Mouse (Mus musculus) kidney, postnatal 36 days (tissue): ENCODE data around the gene Uap1l1.

Experiments
- DNase-seq, 2 experiments: peaks; one replicate each; pipeline ENCODE4 v3.0.0; 2021 to 2022; ENCODE audit warnings: mixed read lengths in 2 of 2

Uap1l1 gene

DNA sequence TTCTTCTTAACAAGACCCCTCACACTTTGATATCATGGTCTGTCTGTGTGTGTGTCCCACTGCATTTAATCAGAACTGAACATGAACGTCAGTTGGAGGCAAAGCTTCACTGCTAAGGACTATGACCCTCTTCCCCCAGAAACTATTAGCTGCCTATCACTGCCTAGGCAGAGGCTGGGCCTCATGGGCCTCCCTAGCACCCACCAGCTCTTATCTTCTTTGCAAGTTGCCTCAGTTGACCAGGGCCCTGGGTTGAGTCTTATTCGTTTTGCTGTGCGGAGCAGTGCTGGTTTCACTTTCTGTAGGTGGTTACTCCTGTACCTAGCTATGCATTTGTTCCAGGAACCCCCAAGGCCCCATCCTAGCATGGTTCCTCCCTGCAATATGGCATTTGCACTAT, 4.5 kb upstream of the Uap1l1 start:
- no peak for DNase-seq

DNA sequence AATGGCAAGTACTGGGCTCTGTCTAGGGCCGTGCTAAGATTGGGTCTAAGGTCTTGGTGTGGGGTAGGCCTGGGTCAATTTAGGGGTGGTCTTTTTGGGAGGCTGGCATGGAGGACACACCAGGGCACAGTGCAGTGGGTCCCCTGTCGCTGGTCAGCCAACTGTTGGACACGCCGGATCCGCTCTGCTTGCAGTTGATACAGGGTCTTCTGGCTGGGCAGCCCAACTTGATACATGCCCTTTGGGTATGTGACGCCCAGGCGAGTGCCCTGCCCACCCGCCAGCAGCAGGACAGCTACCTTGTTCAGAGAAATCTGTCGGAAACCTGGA, 756 bp downstream of the Uap1l1 start:
- no peak for DNase-seq

- DNase-seq: no peak
Measured at GRCm38 (mm10) chr2:25364313-25364712, 1.2 kb downstream of the Uap1l1 start.

GRCm38 (mm10) chr2:25363478-25364178, 1.9 kb downstream of the Uap1l1 start:
- DNase-seq: peak; percentile 32 to 35

DNA sequence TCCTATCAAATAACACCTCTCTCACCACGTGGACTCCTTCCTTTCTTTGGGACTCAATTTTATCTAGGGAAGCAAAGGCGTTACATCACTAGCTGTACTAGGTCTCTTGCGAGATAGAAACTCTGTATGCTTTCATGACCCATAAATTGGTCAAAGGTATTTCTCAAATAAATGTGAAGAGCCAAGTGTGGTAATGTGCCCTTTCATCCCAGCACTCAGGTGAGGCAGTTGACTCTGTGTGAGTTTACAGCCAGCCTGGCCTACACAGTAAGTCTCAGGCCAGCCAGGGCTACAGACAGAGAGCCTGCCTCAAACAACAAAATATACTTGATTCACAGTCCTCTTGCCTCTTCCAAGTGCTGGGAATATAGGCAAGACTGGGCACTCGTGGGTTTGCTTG, 5.6 kb downstream of the Uap1l1 start:
- DNase-seq: no peak

GRCm38 (mm10) chr2:25356208-25357079, 9.0 kb downstream of the Uap1l1 start, which contains the start of gene Dpp7:
TSS of gene Dpp7 (minus strand) at chr2:25356359.
- DNase-seq: peak; percentile 89 to 91

- DNase-seq: peak in 1 of 2 experiments; percentile 17
Measured at GRCm38 (mm10) chr2:25355419-25356066, 9.9 kb downstream of the Uap1l1 start.

- no peak for DNase-seq
Measured at GRCm38 (mm10) chr2:25354211-25354610, 11.3 kb downstream of the Uap1l1 start.

GRCm38 (mm10) chr2:25350701-25351100, 14.8 kb downstream of the Uap1l1 start:
- DNase-seq: no peak

GRCm38 (mm10) chr2:25349499-25349898, 16.0 kb downstream of the Uap1l1 start:
- no peak for DNase-seq

DNA sequence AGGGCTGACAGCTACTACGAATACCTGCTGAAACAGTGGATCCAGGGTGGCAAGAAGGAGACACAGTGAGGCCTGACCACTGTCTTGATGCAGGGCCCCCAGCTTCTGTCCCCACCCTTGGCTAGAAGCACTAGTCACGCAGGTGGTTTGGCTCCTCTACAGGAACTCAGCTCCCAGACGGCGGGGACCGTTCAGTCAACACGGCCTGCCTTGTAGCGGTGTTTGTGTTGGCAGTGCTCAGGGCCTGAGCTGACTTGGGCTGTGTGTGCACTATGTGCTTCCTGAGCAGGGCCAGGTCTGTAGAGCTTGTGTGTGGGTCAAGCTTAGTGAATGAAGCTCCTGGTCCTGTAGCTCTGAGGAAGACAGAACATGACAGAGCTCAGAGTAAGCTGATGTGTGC, 17.3 kb downstream of the Uap1l1 start:
- peak in 1 of 2 experiments; percentile 22 for DNase-seq

DNA sequence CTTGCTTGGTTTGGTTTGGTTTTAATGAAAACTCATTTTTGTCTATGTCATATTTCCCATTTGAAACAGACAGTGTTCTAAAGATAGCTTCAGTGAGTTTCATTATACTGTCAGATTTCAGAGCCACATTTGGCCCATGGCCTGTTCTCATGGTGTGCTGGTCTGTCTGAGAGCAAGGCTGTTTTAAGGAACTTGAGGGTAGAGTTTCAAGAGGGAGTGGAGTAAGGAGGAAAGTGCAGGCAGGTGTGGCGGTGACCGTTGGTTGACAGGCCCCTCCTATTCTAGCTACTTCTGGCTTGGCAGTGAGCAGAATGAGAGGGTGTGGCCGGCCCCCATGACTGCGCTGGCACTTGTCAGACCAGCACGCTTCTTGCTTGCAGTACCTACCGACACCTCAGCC, 27.2 kb downstream of the Uap1l1 start:
- DNase-seq: no peak

- no peak for DNase-seq
Measured at GRCm38 (mm10) chr2:25333569-25333968, 31.9 kb downstream of the Uap1l1 start.

DNA sequence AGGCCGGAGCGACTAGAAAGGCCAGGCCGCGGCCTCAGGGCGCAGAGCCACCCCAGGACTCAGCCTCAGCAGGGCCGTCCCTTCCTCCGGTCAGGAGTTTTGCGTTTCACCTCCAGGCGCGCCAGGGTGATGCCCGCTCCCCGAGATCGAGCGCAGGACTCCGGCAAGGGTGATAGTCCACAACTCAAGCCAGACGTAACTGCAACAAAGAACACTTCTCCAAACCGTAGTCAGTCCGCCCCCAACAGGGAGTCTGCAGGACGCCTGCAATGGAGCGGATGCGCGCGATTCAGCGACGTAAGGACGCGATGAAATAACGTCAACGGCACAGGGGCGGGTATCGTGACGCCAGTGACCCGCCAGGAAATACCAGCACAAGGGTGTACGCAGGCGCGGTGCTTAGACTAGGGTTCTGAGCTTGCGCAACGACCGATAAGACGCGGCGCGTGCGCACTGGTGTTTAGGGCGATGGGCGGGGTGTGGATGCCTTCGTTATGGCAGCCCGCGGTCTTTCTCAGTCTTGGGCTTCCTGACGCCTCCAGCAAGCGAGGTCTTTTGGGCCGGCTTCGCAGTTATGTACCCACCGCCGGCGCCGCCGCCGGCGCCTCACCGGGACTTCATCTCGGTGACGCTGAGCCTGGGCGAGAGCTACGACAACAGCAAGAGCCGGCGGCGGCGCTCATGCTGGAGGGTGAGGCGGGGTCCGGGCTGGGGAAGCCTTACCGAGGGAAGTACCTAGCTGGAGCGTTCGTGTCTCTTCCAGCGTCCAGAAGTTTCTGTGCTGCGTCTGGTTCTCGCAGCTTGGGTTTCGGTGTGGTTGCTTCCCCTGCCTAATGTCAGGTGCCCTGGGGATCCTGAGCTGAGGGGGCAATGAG, 33.0 kb downstream of the Uap1l1 start, which contains the start of gene Man1b1:
Gene Man1b1, plus strand, starts transcription at position 53 of the 875 bp plus-strand sequence.
- DNase-seq: peak; percentile 99 to 100

- no peak for DNase-seq
Measured at GRCm38 (mm10) chr2:25331470-25331869, 34.0 kb downstream of the Uap1l1 start.

- peak; percentile 47 to 73 for DNase-seq
Measured at GRCm38 (mm10) chr2:25328440-25328839, 37.0 kb downstream of the Uap1l1 start.

GRCm38 (mm10) chr2:25326036-25326435, 39.4 kb downstream of the Uap1l1 start:
- peak; percentile 29 to 74 for DNase-seq

GRCm38 (mm10) chr2:25320084-25320483, 45.4 kb downstream of the Uap1l1 start:
- no peak for DNase-seq

- peak; percentile 40 to 85 for DNase-seq
Measured at GRCm38 (mm10) chr2:25318971-25319773, 46.3 kb downstream of the Uap1l1 start, which contains the start of gene Grin1. TSS of gene Grin1 (minus strand) at chr2:25319187.

GRCm38 (mm10) chr2:25318119-25318966, 47.1 kb downstream of the Uap1l1 start:
- DNase-seq: no peak
